Mouse (Mus musculus) testis, postnatal 10 days (tissue): ENCODE data around the gene Qpctl.

Experiments
- DNase-seq: peaks from one replicate; pipeline ENCODE4 v3.0.0; 2021; ENCODE audit warnings: low spot score

Gene Qpctl

DNA sequence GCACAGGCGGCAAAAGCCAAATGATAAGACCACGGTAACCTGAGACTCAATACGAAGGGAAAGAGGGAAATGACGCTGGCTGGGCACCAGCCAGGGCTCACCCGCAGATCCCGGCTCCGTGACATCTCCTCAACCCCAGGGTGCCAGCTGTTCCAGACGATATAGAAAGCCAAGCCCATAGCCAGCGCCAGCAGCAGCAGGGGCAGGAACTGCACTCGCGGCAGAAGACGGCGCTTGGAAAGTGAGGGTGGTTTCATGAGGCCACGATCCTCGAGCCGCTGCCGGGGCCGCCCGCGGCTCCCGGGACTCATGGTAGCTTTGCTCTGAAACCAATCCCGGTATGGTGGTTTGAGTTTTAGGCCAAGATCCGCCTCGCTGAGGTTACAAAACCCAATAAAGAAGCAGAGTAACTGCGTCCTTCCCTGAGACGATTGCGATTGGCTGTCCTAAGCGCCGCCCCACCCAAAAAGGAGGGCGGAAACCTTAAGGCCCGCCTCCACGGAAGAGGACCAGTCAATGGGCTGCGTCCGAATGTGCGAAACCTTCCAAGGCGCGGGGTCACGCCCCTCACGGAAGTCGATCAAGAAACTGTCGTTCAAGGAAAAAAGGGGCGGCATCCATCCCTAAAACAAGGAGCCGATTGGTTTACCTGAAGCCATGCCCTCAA lies at the start of gene Qpctl:
Qpctl (minus strand) TSS at position 417 of the 667 bp plus-strand sequence.
- DNase-seq, result peak; percentile 97

GRCm38 (mm10) chr7:19197985-19198384 lies 48.9 kb upstream of the Qpctl start:
- peak; percentile 73 for DNase-seq

GRCm38 (mm10) chr7:19196676-19197075 lies 47.6 kb upstream of the Qpctl start:
- DNase-seq, result peak; percentile 69

- DNase-seq, result no peak
Measured at GRCm38 (mm10) chr7:19194676-19195075, 45.6 kb upstream of the Qpctl start.

DNA sequence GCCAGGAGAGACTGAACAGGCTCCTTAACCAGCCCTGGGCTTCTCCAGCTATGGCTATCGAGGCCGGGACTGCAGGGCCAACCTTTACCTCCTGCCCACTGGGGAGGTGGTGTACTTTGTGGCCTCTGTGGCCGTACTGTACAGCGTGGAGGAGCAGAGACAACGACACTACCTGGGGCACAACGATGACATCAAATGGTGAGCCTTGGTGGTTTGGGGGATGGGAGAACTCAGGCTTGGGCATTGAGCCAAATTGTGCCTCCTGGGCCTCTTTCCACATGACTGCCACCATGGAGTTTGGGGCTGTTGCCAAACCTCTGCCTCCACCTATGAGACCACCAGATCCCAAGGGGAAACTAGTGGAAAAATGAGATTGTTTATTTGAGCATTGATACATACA lies 35.7 kb upstream of the Qpctl start:
- no peak for DNase-seq

- no peak for DNase-seq
Measured at GRCm38 (mm10) chr7:19184250-19184649, 35.2 kb upstream of the Qpctl start.

DNA sequence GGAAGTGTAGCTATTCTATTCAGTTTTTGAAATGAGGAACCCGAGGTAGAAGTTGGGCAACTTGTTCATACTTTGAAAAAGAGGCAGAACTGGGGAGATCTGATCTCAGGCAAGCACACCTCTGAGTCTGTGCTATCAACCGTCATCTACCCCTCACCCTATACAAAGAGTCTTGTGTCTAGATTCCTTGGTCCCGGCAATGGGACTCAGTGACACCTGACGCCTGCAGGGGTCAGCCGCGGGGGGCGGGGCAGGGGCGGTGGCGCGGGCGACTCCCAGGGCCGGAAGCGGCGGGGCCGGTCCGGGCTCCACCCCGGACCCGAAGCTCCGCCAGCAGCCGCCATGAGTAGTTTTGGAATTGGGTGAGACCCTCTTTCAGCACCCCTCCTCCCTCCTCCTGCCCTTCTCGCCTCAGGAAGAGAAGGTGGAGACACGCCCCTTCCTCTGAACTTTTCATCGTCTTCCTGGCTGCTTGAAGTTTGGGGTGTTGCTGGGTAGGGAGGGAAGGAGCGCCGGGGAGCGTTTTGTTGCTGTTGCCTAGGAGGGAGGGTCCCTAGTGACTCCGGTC lies 31.9 kb upstream of the Qpctl start:
- DNase-seq, result peak; percentile 75

GRCm38 (mm10) chr7:19179936-19180335 lies 30.8 kb upstream of the Qpctl start:
- DNase-seq, result no peak

DNA sequence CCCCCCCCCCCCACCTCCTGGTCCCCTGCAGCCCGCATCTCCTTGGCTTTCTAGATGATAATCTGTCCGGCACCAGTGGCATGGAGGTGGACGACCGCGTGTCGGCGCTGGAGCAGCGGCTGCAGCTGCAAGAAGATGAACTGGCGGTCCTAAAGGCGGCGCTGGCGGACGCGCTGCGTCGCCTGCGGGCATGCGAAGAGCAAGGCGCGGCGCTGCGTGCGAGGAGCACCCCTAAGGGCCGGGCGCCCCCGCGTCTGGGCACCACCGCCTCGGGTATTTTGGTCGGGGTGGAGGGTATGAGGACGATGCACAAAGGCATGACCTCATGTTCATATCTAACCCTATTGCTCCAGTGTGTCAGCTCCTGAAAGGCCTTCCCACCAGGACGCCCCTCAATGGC lies 30.1 kb upstream of the Qpctl start:
- DNase-seq, result peak; percentile 81

DNA sequence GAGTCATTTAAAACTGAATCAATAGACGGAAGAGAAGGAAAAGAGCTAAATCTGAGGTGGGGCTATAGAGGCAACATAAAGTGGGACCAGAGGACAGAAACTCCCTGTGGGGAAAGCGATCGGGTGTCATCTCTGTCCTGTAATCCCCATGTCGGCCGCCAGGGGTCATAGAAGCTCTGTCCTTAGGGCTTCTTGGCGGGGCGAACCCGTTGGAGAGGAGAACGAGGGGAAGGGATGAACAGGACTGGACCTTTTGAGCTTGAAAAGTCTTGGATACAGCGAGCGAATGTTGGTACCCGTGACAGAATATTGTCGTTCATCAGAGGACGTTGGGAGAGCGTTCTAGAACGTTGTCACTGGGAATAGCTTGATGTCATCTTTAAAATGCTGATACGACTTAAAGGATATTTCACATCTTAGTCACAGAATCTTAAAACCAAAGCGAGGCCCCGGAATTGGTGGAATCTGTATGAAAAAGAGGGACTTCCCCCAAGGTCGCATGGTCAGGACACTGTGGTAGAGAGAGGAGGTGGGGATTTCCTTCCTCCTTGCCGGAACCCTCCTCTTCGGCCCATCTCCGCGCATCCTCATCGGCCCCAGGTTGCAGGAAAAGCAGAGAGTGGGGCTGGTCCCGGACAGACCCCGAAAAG lies 29.5 kb upstream of the Qpctl start:
- DNase-seq, result peak; percentile 86

DNA sequence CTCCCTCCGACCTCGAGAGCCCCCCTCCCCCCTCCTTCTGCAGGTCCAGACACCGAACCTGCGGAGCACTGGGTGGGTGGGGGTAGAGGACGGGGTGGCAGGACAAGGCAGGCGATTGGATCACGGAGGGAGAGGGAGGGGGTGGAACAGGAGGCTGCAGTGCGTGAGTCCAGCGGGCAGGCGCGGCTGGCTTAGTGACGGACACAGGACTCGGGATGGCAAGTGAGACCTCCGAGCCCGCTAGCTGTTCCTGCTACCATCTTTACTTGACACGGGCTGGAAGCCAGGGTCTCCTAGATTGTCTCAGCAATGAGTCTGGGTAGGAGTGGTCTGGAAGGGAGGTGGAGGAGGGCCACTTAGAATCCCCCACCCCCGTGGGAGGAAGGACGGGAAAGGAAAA lies 28.9 kb upstream of the Qpctl start:
- DNase-seq, result no peak

- no peak for DNase-seq
Measured at GRCm38 (mm10) chr7:19177216-19177615, 28.1 kb upstream of the Qpctl start.

- DNase-seq, result no peak
Measured at GRCm38 (mm10) chr7:19176516-19176947, 27.4 kb upstream of the Qpctl start.

DNA sequence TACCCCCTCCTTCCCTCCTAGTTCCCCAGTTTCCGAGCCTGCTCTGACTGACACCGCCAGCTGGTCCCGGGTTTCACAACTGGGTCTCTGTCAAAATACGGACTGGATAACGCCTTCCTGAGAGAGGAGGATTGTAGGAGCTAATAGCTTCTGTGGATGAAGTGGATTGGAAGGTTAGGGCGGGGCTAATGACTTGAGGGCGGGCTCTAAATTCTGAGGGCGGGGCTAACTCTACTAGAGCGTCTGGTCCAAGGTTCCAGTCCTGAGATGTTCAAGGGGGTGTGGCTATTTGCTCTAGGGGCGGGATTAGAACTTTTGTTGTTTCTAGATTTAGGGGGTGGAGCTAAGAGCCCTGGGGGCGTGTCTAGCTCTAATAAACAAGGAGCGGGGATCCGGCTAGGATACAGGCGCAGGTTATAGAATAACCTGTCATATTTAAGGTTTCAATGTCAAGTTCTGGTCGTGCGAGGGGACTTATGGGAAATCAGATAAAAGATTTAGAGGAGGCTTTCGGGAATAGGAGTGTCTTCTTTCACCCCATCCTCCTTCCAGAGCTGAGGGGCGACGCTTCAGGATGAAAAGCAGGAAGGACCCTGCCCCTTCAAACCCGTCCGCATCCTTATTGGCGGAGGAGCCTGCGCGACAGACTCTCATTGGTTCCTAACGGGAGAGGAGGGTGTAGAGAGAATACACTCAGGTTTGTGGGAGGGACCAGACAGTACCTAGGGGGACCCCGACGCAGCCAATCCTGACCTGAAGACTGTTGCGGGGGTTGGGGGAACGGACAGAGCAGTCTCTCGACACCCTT lies 26.8 kb upstream of the Qpctl start, which contains the start of gene Eml2:
Eml2 (plus strand) TSS at position 714 of the 808 bp plus-strand sequence.
- DNase-seq, result peak; percentile 74

DNA sequence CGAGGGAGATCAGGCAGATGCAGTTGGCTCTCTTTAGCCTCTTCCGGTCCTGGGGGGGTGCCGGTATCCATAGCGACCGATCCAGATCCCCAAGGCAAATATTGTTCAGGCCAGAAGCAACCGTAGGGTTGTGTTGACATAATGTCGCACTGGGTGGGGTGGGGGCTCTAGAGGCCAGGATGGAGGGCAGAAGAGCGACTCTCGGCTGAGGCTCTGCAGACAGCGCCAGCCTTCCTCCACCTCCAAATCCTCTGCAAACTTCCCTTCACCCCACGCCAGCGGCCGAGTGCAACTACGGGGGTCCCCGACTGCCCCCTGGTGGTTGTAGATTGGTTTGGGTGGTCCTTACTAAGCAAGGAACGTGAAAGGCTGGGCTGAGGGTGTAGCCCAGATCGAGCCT lies 23.8 kb upstream of the Qpctl start:
- peak; percentile 95 for DNase-seq

DNA sequence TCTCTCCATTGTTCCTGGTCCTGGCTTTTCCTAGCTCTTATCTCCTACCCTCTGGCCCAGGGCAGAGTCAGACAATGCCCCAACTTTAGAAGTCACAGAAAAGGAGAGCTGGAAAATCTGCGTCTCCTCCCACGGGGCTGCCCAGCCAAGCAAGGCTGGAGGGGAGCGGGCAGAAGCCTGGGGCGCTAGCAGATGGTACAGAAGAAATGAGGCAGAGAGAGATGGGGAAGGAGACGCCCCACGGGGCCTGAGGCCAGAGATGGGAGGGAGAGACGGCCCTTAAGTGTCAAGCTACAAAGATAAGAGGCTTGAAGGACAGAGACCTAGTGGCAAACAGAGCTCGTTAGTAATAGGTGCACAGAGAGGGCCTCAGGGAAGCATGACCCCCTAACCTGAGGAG lies 22.7 kb upstream of the Qpctl start:
- DNase-seq, result no peak

DNA sequence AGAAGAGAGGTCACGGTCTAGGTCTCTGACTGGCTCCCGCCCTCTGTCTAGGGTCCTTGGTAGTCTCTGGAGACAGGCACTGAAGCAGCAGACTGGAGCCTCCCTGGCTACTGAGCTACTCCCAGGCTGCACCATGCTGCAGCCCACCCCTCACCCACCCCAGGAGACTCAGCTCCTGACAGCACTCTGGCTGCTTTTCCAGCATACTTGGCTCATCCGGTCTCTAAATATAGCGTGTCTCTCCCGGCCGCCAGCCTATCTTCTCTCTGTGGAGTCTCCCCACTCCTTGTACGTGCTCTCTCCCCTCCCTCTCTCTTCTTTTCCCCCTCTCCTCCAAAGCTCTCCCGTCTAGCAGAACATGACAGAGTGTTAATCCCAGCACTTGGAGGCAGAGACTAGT lies 21.1 kb upstream of the Qpctl start:
- no peak for DNase-seq

GRCm38 (mm10) chr7:19169506-19169905 lies 20.4 kb upstream of the Qpctl start:
- DNase-seq, result no peak

DNA sequence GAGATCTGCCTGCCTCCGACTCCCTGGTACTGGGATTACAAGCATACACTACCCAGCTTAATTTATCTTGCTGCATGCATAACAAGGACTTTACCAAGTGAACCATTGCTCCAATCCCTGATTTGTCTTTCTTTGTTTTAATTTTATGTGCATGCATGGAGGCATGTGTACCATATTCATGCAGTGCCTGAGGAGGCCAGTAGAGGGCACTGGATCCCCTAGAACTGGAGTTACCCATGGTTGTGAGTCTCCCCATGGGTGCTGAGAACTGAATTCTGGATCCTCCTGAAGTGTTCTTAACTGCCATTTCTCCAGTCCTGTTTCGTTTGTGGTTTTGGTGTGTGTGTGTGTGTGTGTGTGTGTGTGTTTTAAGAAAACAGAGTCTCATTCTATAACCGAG lies 17.9 kb upstream of the Qpctl start:
- DNase-seq, result no peak

DNA sequence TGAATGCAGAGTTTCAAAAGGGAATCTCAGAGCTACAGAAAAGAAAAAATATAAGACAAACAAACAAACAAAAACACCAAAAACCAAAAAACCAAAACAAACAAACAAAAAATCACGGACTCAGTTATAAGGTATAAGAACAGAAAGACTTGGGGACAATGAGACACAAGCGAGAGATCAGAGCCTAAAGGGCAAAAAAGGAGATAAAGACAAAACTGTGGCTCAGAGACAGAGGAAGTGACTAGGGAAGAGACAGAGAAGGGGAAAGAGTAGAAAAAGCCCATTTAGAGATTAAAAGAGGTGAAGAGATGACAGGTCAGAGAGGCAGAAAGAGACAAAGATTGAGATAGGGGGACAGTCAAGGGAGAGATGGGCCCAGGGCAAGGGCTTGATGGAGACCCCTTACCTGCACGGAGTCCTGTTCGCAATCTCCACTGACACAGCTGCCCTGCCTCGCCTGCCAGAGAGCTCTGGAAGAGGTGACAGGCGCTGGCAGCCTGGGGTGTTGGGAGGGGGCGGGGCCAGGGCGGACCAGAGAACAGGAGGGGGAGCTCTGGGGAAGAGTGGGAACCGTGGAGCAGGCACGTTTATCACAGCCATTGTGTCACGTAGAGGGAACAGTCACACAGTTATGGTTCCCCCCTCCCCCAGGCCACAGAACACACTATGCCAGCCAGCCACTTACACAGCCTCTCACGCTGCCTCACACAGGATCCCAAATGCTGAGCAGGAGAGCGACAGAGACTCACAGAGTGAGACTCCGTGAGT lies 16.7 kb upstream of the Qpctl start, which contains the start of gene Gipr:
Gipr (minus strand) TSS at position 472 of the 768 bp plus-strand sequence.
- peak; percentile 53 for DNase-seq

GRCm38 (mm10) chr7:19164978-19165377 lies 15.9 kb upstream of the Qpctl start:
- peak; percentile 62 for DNase-seq

- DNase-seq, result peak; percentile 61
Measured at GRCm38 (mm10) chr7:19164189-19164588, 15.1 kb upstream of the Qpctl start.
